ENCODE assay signal across 8 mouse cellular contexts in genomic region chr19:42430981-42431380, GRCm38 (mm10). TPM values are rescaled to one million over a fixed set of nuclear protein-coding genes. Genes with fewer than 3 reads are reported as not detected.
DNase-seq lines count a peak whose midpoint lies in the region; ATAC-seq and TF ChIP-seq lines count a peak whose summit lies in the region.

No protein-coding gene starts in this region.

- H3K9ac ChIP-seq in kidney, postnatal 0 days (ENCODE audit: low read depth, low read length), result no peak overlapping the region
- no peak overlapping the region; the same call in 1 of the 2 replicates for H3K9ac ChIP-seq in intestine, embryonic 14.5 days (ENCODE audit: low read length)
- peak overlapping the region; percentile 85 for H3K9ac ChIP-seq in neural tube, embryonic 12.5 days

- WGBS in kidney, postnatal 0 days, result 1% methylated on average over 19 of the region's 19 CpGs
- 2% methylated on average over 19 of the region's 19 CpGs for WGBS in kidney, adult 2 months
- WGBS in embryonic facial prominence, embryonic 10.5 days, result 2% methylated on average over 19 of the region's 19 CpGs
- 3% methylated on average over 18 of the region's 19 CpGs for WGBS in intestine, embryonic 14.5 days
- WGBS in neural tube, embryonic 12.5 days, result under 1% methylated on average over 19 of the region's 19 CpGs

- no peak for TF ChIP-seq CTCF in kidney, postnatal 0 days (IDR thresholded peaks at IDR 0.05; ENCODE audit: low read depth)
- no peak for TF ChIP-seq CTCF in kidney, adult 2 months (conservative IDR thresholded peaks at IDR 0.05; ENCODE audit: insufficient read depth, insufficient read length, low read depth, low read length)

- no peaks in the 10 kb centered on the region for H3K36me3 ChIP-seq in kidney, postnatal 0 days (ENCODE audit: insufficient read depth, low read length)
- H3K36me3 ChIP-seq in kidney, adult 2 months (ENCODE audit: control insufficient read depth, insufficient read depth, low read length), result no peaks in the 10 kb centered on the region
- H3K36me3 ChIP-seq in embryonic facial prominence, embryonic 10.5 days (replicated peaks), result no peaks in the 10 kb centered on the region
- no peaks in the 10 kb centered on the region for H3K36me3 ChIP-seq in intestine, embryonic 14.5 days (ENCODE audit: control insufficient read depth, insufficient read depth, low read length)
- H3K36me3 ChIP-seq in neural tube, embryonic 12.5 days, result no peaks in the 10 kb centered on the region

- no peak overlapping the region for H3K27ac ChIP-seq in kidney, postnatal 0 days
- H3K27ac ChIP-seq in kidney, adult 2 months (ENCODE audit: insufficient read depth, low read depth, low read length), result no peak overlapping the region
- H3K27ac ChIP-seq in embryonic facial prominence, embryonic 10.5 days (replicated peaks), result peak overlapping the region; percentile 85
- H3K27ac ChIP-seq in intestine, embryonic 14.5 days (ENCODE audit: low read depth), result no peak overlapping the region
- H3K27ac ChIP-seq in neural tube, embryonic 12.5 days, result no peak overlapping the region

- H3K4me2 ChIP-seq in kidney, postnatal 0 days (ENCODE audit: low read length), result peak overlapping the region; percentile 90
- H3K4me2 ChIP-seq in intestine, embryonic 14.5 days (ENCODE audit: low read length), result peak overlapping the region; percentile 75
- peak overlapping the region; percentile 83 for H3K4me2 ChIP-seq in neural tube, embryonic 12.5 days (replicated peaks)

- H3K9me3 ChIP-seq in kidney, postnatal 0 days (replicated peaks; ENCODE audit: low read length), result no peaks in the 10 kb centered on the region
- no peaks in the 10 kb centered on the region for H3K9me3 ChIP-seq in embryonic facial prominence, embryonic 10.5 days
- no peaks in the 10 kb centered on the region for H3K9me3 ChIP-seq in intestine, embryonic 14.5 days (ENCODE audit: control insufficient read depth, low read length)
- H3K9me3 ChIP-seq in neural tube, embryonic 12.5 days, result no peaks in the 10 kb centered on the region

- DNase-seq in kidney, postnatal 0 days (ENCODE audit: low spot score), result no peak
- DNase-seq in kidney, adult 2 months, result no peak
- DNase-seq in embryonic facial prominence, embryonic 10.5 days (ENCODE audit: low spot score), result no peak
- DNase-seq in intestine, embryonic 14.5 days (ENCODE audit: low spot score), result no peak
- DNase-seq in urinary bladder, postnatal 25 days (ENCODE audit: low spot score), result no peak
- no peak for DNase-seq in spleen, postnatal 14 days (ENCODE audit: low spot score in 2 of 2)
- no peak for DNase-seq in adrenal gland, postnatal 14 days

- peak overlapping the region; percentile 52 for H3K4me3 ChIP-seq in kidney, postnatal 0 days (replicated peaks; ENCODE audit: low read depth, low read length)
- no peak overlapping the region for H3K4me3 ChIP-seq in kidney, adult 2 months (ENCODE audit: insufficient read depth, low read depth, low read length)
- peak overlapping the region; percentile 76 for H3K4me3 ChIP-seq in embryonic facial prominence, embryonic 10.5 days
- H3K4me3 ChIP-seq in intestine, embryonic 14.5 days (ENCODE audit: low read depth, low read length), result peak overlapping the region; percentile 46
- peak overlapping the region; percentile 61 for H3K4me3 ChIP-seq in neural tube, embryonic 12.5 days

- H3K27me3 ChIP-seq in kidney, postnatal 0 days (ENCODE audit: insufficient read depth, low read length), result peaks cover 29% of the 10 kb centered on the region
- 0 out of 2 replicates have a peak, but pooled peaks cover 3% of the 10 kb centered on the region for H3K27me3 ChIP-seq in kidney, adult 2 months (replicated peaks; ENCODE audit: control insufficient read depth, insufficient read depth, low read length)
- H3K27me3 ChIP-seq in embryonic facial prominence, embryonic 10.5 days (replicated peaks; ENCODE audit: low read depth, poor library complexity, severe bottlenecking), result peaks cover 71% of the 10 kb centered on the region
- peaks cover 63% of the 10 kb centered on the region for H3K27me3 ChIP-seq in intestine, embryonic 14.5 days (replicated peaks; ENCODE audit: control insufficient read depth, insufficient read depth, low read length)
- peaks cover 41% of the 10 kb centered on the region for H3K27me3 ChIP-seq in neural tube, embryonic 12.5 days (replicated peaks)

- no peak for TF ChIP-seq POLR2A in kidney, adult 2 months (IDR thresholded peaks at IDR 0.05; ENCODE audit: low read depth, low read length)

- ATAC-seq in kidney, postnatal 0 days (replicated peaks; ENCODE audit: low FRiP score, low read depth), result no peak
- ATAC-seq in intestine, embryonic 14.5 days (replicated peaks; ENCODE audit: low FRiP score, low TSS enrichment, low read depth), result no peak; the same call in 1 of the 2 replicates
- no peak; the same call in 1 of the 2 replicates for ATAC-seq in neural tube, embryonic 12.5 days (ENCODE audit: low FRiP score, low read depth)

- H3K4me1 ChIP-seq in kidney, postnatal 0 days (replicated peaks; ENCODE audit: insufficient read depth, low read length), result peaks cover 5% of the 10 kb centered on the region
- no peaks in the 10 kb centered on the region for H3K4me1 ChIP-seq in kidney, adult 2 months (ENCODE audit: control insufficient read depth, insufficient read depth, low read length)
- H3K4me1 ChIP-seq in embryonic facial prominence, embryonic 10.5 days, result peaks cover 33% of the 10 kb centered on the region
- 0 out of 2 replicates have a peak, but pooled peaks cover 5% of the 10 kb centered on the region for H3K4me1 ChIP-seq in intestine, embryonic 14.5 days (replicated peaks; ENCODE audit: control insufficient read depth, insufficient read depth, low read length)
- peaks cover 15% of the 10 kb centered on the region for H3K4me1 ChIP-seq in neural tube, embryonic 12.5 days

RNA-seq across cellular contexts. Expression of gene Crtac1, which starts 0.6 kb away (rescaled TPM):
- polyA plus RNA-seq in kidney, postnatal 0 days (2015; fragmentation: Nextera tagmentation; extraction: Ambion mirVana), result 2.6 and 3.5 TPM in 2 replicates
- polyA plus RNA-seq in kidney, adult 2 months (2012; rRNA removed), result 0.06 and 0.15 TPM in 2 replicates
- 7.1 and 8.8 TPM in 2 replicates for polyA plus RNA-seq in embryonic facial prominence, embryonic 10.5 days (2016; fragmentation: Nextera tagmentation; extraction: Ambion mirVana)
- 4.1 and 5.6 TPM in 2 replicates for polyA plus RNA-seq in intestine, embryonic 14.5 days (2014; fragmentation: Nextera tagmentation; extraction: Ambion mirVana)
- polyA plus RNA-seq in neural tube, embryonic 12.5 days (2016; fragmentation: Nextera tagmentation; extraction: Ambion mirVana), result 42.1 and 44.0 TPM in 2 replicates
- 0.37 and 1.1 TPM in 2 replicates for total RNA-seq in adrenal gland, postnatal 14 days (2021)
